Mouse (Mus musculus): ENCODE data around the gene Dscam. TPM values are rescaled to one million over a fixed set of nuclear protein-coding genes. Genes with fewer than 3 reads are reported as not detected.
A peak's percentile ranks its signal among the peaks of the same experiment; 100 is the strongest.

The Dscam gene
- polyA plus RNA-seq, 1 experiment from 2014 or later, result 13.2 TPM

GRCm38 (mm10) chr16:96795431-96795830 is 375.1 kb downstream of the Dscam start:
- Histone ChIP-seq H3K27ac (replicated peaks) (no peak overlapping the region), H3K27me3 (replicated peaks) (no peaks in the 10 kb centered on the region), H3K4me2 (no peak overlapping the region), H3K36me3 (0 out of 2 replicates have a peak, but pooled peaks cover 5% of the 10 kb centered on the region), H3K9me3 (replicated peaks) (no peaks in the 10 kb centered on the region), H3K4me1 (no peaks in the 10 kb centered on the region), H3K4me3 (replicated peaks) (no peak overlapping the region), H3K9ac (replicated peaks) (no peak overlapping the region)
- WGBS, result 45% methylated on average over 2 of the region's 2 CpGs
- ATAC-seq (ENCODE audit: low FRiP score), result no peak

GRCm38 (mm10) chr16:96791307-96791706 is 379.2 kb downstream of the Dscam start:
- 0 out of 2 replicates have a peak, but pooled peaks cover 5% of the 10 kb centered on the region for H3K36me3 ChIP-seq
- WGBS, result 78% methylated on average over 2 of the region's 2 CpGs
- no peaks in the 10 kb centered on the region for H3K9me3 ChIP-seq (replicated peaks)
- no peak for ATAC-seq (ENCODE audit: low FRiP score)
- peaks cover 11% of the 10 kb centered on the region for H3K4me1 ChIP-seq
- no peak overlapping the region for H3K27ac ChIP-seq (replicated peaks)
- H3K27me3 ChIP-seq (replicated peaks), result no peaks in the 10 kb centered on the region
- H3K9ac ChIP-seq (replicated peaks), result no peak overlapping the region
- H3K4me2 ChIP-seq, result no peak overlapping the region
- no peak overlapping the region for H3K4me3 ChIP-seq (replicated peaks)

- ATAC-seq (ENCODE audit: low FRiP score), result no peak
- peak overlapping the region; percentile 66; the same call in 1 of the 2 replicates for H3K27ac ChIP-seq (replicated peaks)
- no peaks in the 10 kb centered on the region for H3K27me3 ChIP-seq (replicated peaks)
- no peak overlapping the region for H3K4me2 ChIP-seq
- 0 out of 2 replicates have a peak, but pooled peaks cover 3% of the 10 kb centered on the region for H3K36me3 ChIP-seq
- 30% methylated on average over 5 of the region's 5 CpGs for WGBS
- H3K4me1 ChIP-seq, result peaks cover 11% of the 10 kb centered on the region
- no peak overlapping the region for H3K9ac ChIP-seq (replicated peaks)
- H3K9me3 ChIP-seq (replicated peaks), result no peaks in the 10 kb centered on the region
- H3K4me3 ChIP-seq (replicated peaks), result no peak overlapping the region
These were observed 382.3 kb downstream of the Dscam start for GRCm38 (mm10) chr16:96788286-96788685.

- 35% methylated on average over 5 of the region's 5 CpGs for WGBS
- Histone ChIP-seq H3K4me1 (no peaks in the 10 kb centered on the region), H3K9me3 (replicated peaks) (no peaks in the 10 kb centered on the region), H3K4me3 (replicated peaks) (no peak overlapping the region), H3K4me2 (no peak overlapping the region), H3K27ac (replicated peaks) (no peak overlapping the region), H3K9ac (replicated peaks) (no peak overlapping the region), H3K27me3 (replicated peaks) (no peaks in the 10 kb centered on the region), H3K36me3 (no peaks in the 10 kb centered on the region)
- no peak for ATAC-seq (ENCODE audit: low FRiP score)
These were observed 391.5 kb downstream of the Dscam start for GRCm38 (mm10) chr16:96779021-96779420.

- peaks cover 3% of the 10 kb centered on the region; the same call in 1 of the 2 replicates for H3K36me3 ChIP-seq
- no peaks in the 10 kb centered on the region for H3K9me3 ChIP-seq (replicated peaks)
- no peak overlapping the region for H3K9ac ChIP-seq (replicated peaks)
- no peaks in the 10 kb centered on the region for H3K27me3 ChIP-seq (replicated peaks)
- no peaks in the 10 kb centered on the region for H3K4me1 ChIP-seq
- H3K27ac ChIP-seq (replicated peaks), result no peak overlapping the region
- ATAC-seq (ENCODE audit: low FRiP score), result no peak
- 96% methylated on average over 1 of the region's 1 CpGs for WGBS
- H3K4me2 ChIP-seq, result no peak overlapping the region
- H3K4me3 ChIP-seq (replicated peaks), result no peak overlapping the region
These were observed 396.3 kb downstream of the Dscam start for GRCm38 (mm10) chr16:96774245-96774644.

- H3K4me2 ChIP-seq, result no peak overlapping the region
- H3K9me3 ChIP-seq (replicated peaks), result no peaks in the 10 kb centered on the region
- H3K27me3 ChIP-seq (replicated peaks), result no peaks in the 10 kb centered on the region
- H3K4me3 ChIP-seq (replicated peaks), result no peak overlapping the region
- peak; percentile 47 for ATAC-seq (ENCODE audit: low FRiP score)
- WGBS, result 43% methylated on average over 3 of the region's 3 CpGs
- H3K4me1 ChIP-seq, result peaks cover 10% of the 10 kb centered on the region
- H3K27ac ChIP-seq (replicated peaks), result peak overlapping the region; percentile 60
- peaks cover 3% of the 10 kb centered on the region; the same call in 1 of the 2 replicates for H3K36me3 ChIP-seq
- no peak overlapping the region for H3K9ac ChIP-seq (replicated peaks)
These were observed 402.6 kb downstream of the Dscam start for GRCm38 (mm10) chr16:96767985-96768384.

GRCm38 (mm10) chr16:96767508-96767907 is 403.0 kb downstream of the Dscam start:
- H3K9ac ChIP-seq (replicated peaks), result no peak overlapping the region
- H3K36me3 ChIP-seq, result peaks cover 3% of the 10 kb centered on the region; the same call in 1 of the 2 replicates
- H3K27ac ChIP-seq (replicated peaks), result peak overlapping the region; percentile 60
- H3K4me2 ChIP-seq, result no peak overlapping the region
- H3K9me3 ChIP-seq (replicated peaks), result no peaks in the 10 kb centered on the region
- WGBS, result 34% methylated on average over 4 of the region's 4 CpGs
- no peak for ATAC-seq (ENCODE audit: low FRiP score)
- peaks cover 10% of the 10 kb centered on the region for H3K4me1 ChIP-seq
- H3K27me3 ChIP-seq (replicated peaks), result no peaks in the 10 kb centered on the region
- H3K4me3 ChIP-seq (replicated peaks), result no peak overlapping the region

GRCm38 (mm10) chr16:96761225-96761624 is 409.3 kb downstream of the Dscam start:
- Histone ChIP-seq H3K4me1 (peaks cover 37% of the 10 kb centered on the region), H3K4me3 (replicated peaks) (no peak overlapping the region), H3K9ac (replicated peaks) (no peak overlapping the region), H3K4me2 (no peak overlapping the region), H3K9me3 (replicated peaks) (no peaks in the 10 kb centered on the region), H3K36me3 (no peaks in the 10 kb centered on the region), H3K27ac (replicated peaks) (peak overlapping the region; percentile 39), H3K27me3 (replicated peaks) (no peaks in the 10 kb centered on the region)
- no peak; the same call in 1 of the 2 replicates for ATAC-seq (ENCODE audit: low FRiP score)
- WGBS, result 23% methylated on average over 12 of the region's 12 CpGs

- Histone ChIP-seq H3K9ac (replicated peaks) (no peak overlapping the region), H3K4me3 (replicated peaks) (no peak overlapping the region), H3K27me3 (replicated peaks) (no peaks in the 10 kb centered on the region), H3K4me2 (no peak overlapping the region), H3K4me1 (peaks cover 41% of the 10 kb centered on the region), H3K36me3 (no peaks in the 10 kb centered on the region), H3K9me3 (replicated peaks) (no peaks in the 10 kb centered on the region), H3K27ac (replicated peaks) (peak overlapping the region; percentile 71)
- WGBS, result 39% methylated on average over 5 of the region's 5 CpGs
- no peak for ATAC-seq (ENCODE audit: low FRiP score)
These were observed 411.4 kb downstream of the Dscam start for GRCm38 (mm10) chr16:96759081-96759603.

GRCm38 (mm10) chr16:96758381-96758780 is 412.2 kb downstream of the Dscam start:
- no peak for ATAC-seq (ENCODE audit: low FRiP score)
- WGBS, result 66% methylated on average over 3 of the region's 3 CpGs
- peaks cover 49% of the 10 kb centered on the region for H3K4me1 ChIP-seq

GRCm38 (mm10) chr16:96757588-96758313 is 412.8 kb downstream of the Dscam start:
- ATAC-seq (ENCODE audit: low FRiP score), result peak; percentile 15; the same call in 1 of the 2 replicates
- no peaks in the 10 kb centered on the region for H3K27me3 ChIP-seq (replicated peaks)
- 4% methylated on average over 9 of the region's 9 CpGs for WGBS
- H3K4me2 ChIP-seq, result peak overlapping the region; percentile 26
- H3K36me3 ChIP-seq, result no peaks in the 10 kb centered on the region
- H3K4me1 ChIP-seq, result peaks cover 51% of the 10 kb centered on the region
- H3K9me3 ChIP-seq (replicated peaks), result no peaks in the 10 kb centered on the region
- H3K4me3 ChIP-seq (replicated peaks), result no peak overlapping the region
- no peak overlapping the region; the same call in 1 of the 2 replicates for H3K9ac ChIP-seq (replicated peaks)
- H3K27ac ChIP-seq (replicated peaks), result peak overlapping the region; percentile 82

More at GRCm38 (mm10) chr16:96758381-96758780, 412.2 kb downstream of the Dscam start:
- Histone ChIP-seq H3K36me3 (no peaks in the 10 kb centered on the region), H3K27ac (replicated peaks) (peak overlapping the region; percentile 71), H3K4me2 (no peak overlapping the region), H3K9me3 (replicated peaks) (no peaks in the 10 kb centered on the region), H3K9ac (replicated peaks) (no peak overlapping the region), H3K27me3 (replicated peaks) (no peaks in the 10 kb centered on the region), H3K4me3 (replicated peaks) (no peak overlapping the region)

- Histone ChIP-seq H3K4me1 (peaks cover 51% of the 10 kb centered on the region), H3K4me2 (peak overlapping the region; percentile 26; the same call in 1 of the 2 replicates), H3K27ac (replicated peaks) (peak overlapping the region; percentile 82), H3K36me3 (no peaks in the 10 kb centered on the region), H3K27me3 (replicated peaks) (no peaks in the 10 kb centered on the region), H3K9ac (replicated peaks) (no peak overlapping the region), H3K4me3 (replicated peaks) (no peak overlapping the region), H3K9me3 (replicated peaks) (no peaks in the 10 kb centered on the region)
- peak; percentile 84 for ATAC-seq (ENCODE audit: low FRiP score)
- WGBS, result 7% methylated on average over 7 of the region's 7 CpGs
These were observed 413.6 kb downstream of the Dscam start for GRCm38 (mm10) chr16:96756994-96757393.
